Comparison of ENCODE assay signal across 11 mouse cellular contexts in the genomic region with DNA sequence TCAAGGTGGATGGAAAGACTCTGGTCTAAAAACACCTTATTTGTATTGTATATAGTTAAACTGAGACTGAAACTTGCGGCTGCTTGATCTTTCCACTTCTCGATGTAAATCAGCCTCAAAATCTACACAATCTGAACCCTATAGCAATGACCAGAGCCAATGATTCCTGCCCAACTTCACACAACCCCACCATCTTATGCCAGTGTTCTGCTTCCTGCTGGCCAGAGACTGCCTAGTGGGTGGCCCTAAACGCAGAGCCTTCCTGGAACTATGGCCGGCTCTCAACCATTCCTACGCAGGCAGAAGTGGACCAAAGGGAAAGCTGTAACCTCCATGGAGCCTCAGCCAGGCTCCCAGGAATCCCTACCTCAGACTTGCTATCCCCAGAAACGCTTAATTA. TPM values are rescaled to one million over a fixed set of nuclear protein-coding genes. Genes with fewer than 3 reads are reported as not detected.
DNase-seq lines count a peak whose midpoint lies in the region; ATAC-seq and TF ChIP-seq lines count a peak whose summit lies in the region.
"Had no signal": no experiment of that assay in that cellular context is flagged by ENCODE, and none has a peak within 500 bp of the region (broad histone marks: within the 10 kb centered on the region; RNA-seq: fewer than 3 reads in every experiment).

No protein-coding gene starts in this region.

- no peak overlapping the region for H3K4me3 ChIP-seq in hindbrain, embryonic 11.5 days (ENCODE audit: low read depth, low read length)
- no peak overlapping the region for H3K4me3 ChIP-seq in hindbrain, embryonic 16.5 days (ENCODE audit: low read length)
- H3K4me3 ChIP-seq in E14TG2a.4 (replicated peaks; ENCODE audit: low read length) = peak overlapping the region; percentile 85
- H3K4me3 ChIP-seq in embryonic facial prominence, embryonic 13.5 days = no peak overlapping the region
- peak overlapping the region; percentile 53; the same call in 1 of the 2 replicates for H3K4me3 ChIP-seq in midbrain, embryonic 13.5 days (replicated peaks)

- no peak overlapping the region for H3K9ac ChIP-seq in hindbrain, embryonic 11.5 days (ENCODE audit: low read depth, low read length)
- H3K9ac ChIP-seq in hindbrain, embryonic 16.5 days (ENCODE audit: low read depth, low read length) = no peak overlapping the region
- H3K9ac ChIP-seq in embryonic facial prominence, embryonic 13.5 days = no peak overlapping the region
- H3K9ac ChIP-seq in midbrain, embryonic 13.5 days (replicated peaks) = no peak overlapping the region
- H3K9ac ChIP-seq: liver, embryonic 15.5 days had no signal

- no peaks in the 10 kb centered on the region for H3K9me3 ChIP-seq in hindbrain, embryonic 11.5 days (ENCODE audit: control insufficient read depth, low read length)
- no peaks in the 10 kb centered on the region for H3K9me3 ChIP-seq in hindbrain, embryonic 16.5 days (ENCODE audit: control insufficient read depth, low read length)
- peaks cover 6% of the 10 kb centered on the region; the same call in 1 of the 2 replicates for H3K9me3 ChIP-seq in E14TG2a.4 (ENCODE audit: low read length)
- no peaks in the 10 kb centered on the region for H3K9me3 ChIP-seq in embryonic facial prominence, embryonic 13.5 days
- H3K9me3 ChIP-seq in midbrain, embryonic 13.5 days = no peaks in the 10 kb centered on the region
- H3K9me3 ChIP-seq: liver, embryonic 15.5 days had no signal

- H3K36me3 ChIP-seq in hindbrain, embryonic 11.5 days (ENCODE audit: control insufficient read depth, insufficient read depth, low read length) = no peaks in the 10 kb centered on the region
- H3K36me3 ChIP-seq in hindbrain, embryonic 16.5 days (ENCODE audit: control insufficient read depth, insufficient read depth, low read length) = no peaks in the 10 kb centered on the region
- H3K36me3 ChIP-seq in E14TG2a.4 (ENCODE audit: insufficient read depth, low read length) = no peaks in the 10 kb centered on the region
- no peaks in the 10 kb centered on the region for H3K36me3 ChIP-seq in embryonic facial prominence, embryonic 13.5 days
- H3K36me3 ChIP-seq in midbrain, embryonic 13.5 days = no peaks in the 10 kb centered on the region
- H3K36me3 ChIP-seq: liver, embryonic 15.5 days had no signal

- H3K4me1 ChIP-seq in hindbrain, embryonic 11.5 days (replicated peaks; ENCODE audit: control insufficient read depth, insufficient read depth, low read length) = peaks cover 5% of the 10 kb centered on the region
- H3K4me1 ChIP-seq in hindbrain, embryonic 16.5 days (ENCODE audit: control insufficient read depth, insufficient read depth, low read depth, low read length) = peaks cover 9% of the 10 kb centered on the region
- H3K4me1 ChIP-seq in E14TG2a.4 (replicated peaks; ENCODE audit: low read depth, low read length) = peaks cover 51% of the 10 kb centered on the region
- H3K4me1 ChIP-seq in embryonic facial prominence, embryonic 13.5 days = peaks cover 24% of the 10 kb centered on the region
- peaks cover 58% of the 10 kb centered on the region for H3K4me1 ChIP-seq in midbrain, embryonic 13.5 days (replicated peaks)
- H3K4me1 ChIP-seq: liver, embryonic 15.5 days had no signal

- peak overlapping the region; percentile 56; the same call in 1 of the 2 replicates for H3K4me2 ChIP-seq in hindbrain, embryonic 11.5 days (replicated peaks; ENCODE audit: low read depth, low read length)
- H3K4me2 ChIP-seq in hindbrain, embryonic 16.5 days (ENCODE audit: low read length) = no peak overlapping the region; the same call in 1 of the 2 replicates
- 0 out of 2 replicates have a peak overlapping the region, but pooled peaks have one; percentile 93 for H3K4me2 ChIP-seq in embryonic facial prominence, embryonic 13.5 days
- H3K4me2 ChIP-seq in midbrain, embryonic 13.5 days (replicated peaks) = peak overlapping the region; percentile 79; the same call in 1 of the 2 replicates

- H3K27ac ChIP-seq in hindbrain, embryonic 11.5 days (ENCODE audit: low read depth, low read length) = no peak overlapping the region
- no peak overlapping the region for H3K27ac ChIP-seq in hindbrain, embryonic 16.5 days (ENCODE audit: low read depth, low read length)
- no peak overlapping the region for H3K27ac ChIP-seq in embryonic facial prominence, embryonic 13.5 days
- no peak overlapping the region for H3K27ac ChIP-seq in midbrain, embryonic 13.5 days
- H3K27ac ChIP-seq: liver, embryonic 15.5 days; stomach, postnatal 0 days had no signal

- TF ChIP-seq CTCF in E14TG2a.4 (conservative IDR thresholded peaks at IDR 0.05; ENCODE audit: low read length) = no peak

- 10% methylated on average over 6 of the region's 6 CpGs for WGBS in hindbrain, embryonic 11.5 days
- WGBS in hindbrain, embryonic 16.5 days = 12% methylated on average over 6 of the region's 6 CpGs
- 4% methylated on average over 6 of the region's 6 CpGs for WGBS in embryonic facial prominence, embryonic 13.5 days
- WGBS in midbrain, embryonic 13.5 days = 3% methylated on average over 6 of the region's 6 CpGs

- peaks cover 55% of the 10 kb centered on the region for H3K27me3 ChIP-seq in hindbrain, embryonic 11.5 days (ENCODE audit: control insufficient read depth, insufficient read depth, low read length)
- peaks cover 51% of the 10 kb centered on the region for H3K27me3 ChIP-seq in hindbrain, embryonic 16.5 days (replicated peaks; ENCODE audit: control insufficient read depth, insufficient read depth, low read length)
- H3K27me3 ChIP-seq in E14TG2a.4 (ENCODE audit: insufficient read depth, low read length) = peaks cover 87% of the 10 kb centered on the region
- H3K27me3 ChIP-seq in embryonic facial prominence, embryonic 13.5 days = peaks cover 99% of the 10 kb centered on the region
- peaks cover 85% of the 10 kb centered on the region for H3K27me3 ChIP-seq in midbrain, embryonic 13.5 days

- ATAC-seq in hindbrain, embryonic 11.5 days (ENCODE audit: low FRiP score) = no peak; the same call in 1 of the 2 replicates
- no peak for ATAC-seq in hindbrain, embryonic 16.5 days
- no peak for ATAC-seq in embryonic facial prominence, embryonic 13.5 days (ENCODE audit: insufficient number of reproducible peaks, insufficient read depth, low FRiP score, low TSS enrichment, low read depth)
- ATAC-seq in midbrain, embryonic 13.5 days = no peak

- DNase-seq in hindbrain, embryonic 11.5 days (ENCODE audit: low spot score) = no peak
- DNase-seq in urinary bladder, adult 2 months (ENCODE audit: low spot score) = no peak
- DNase-seq in layer of hippocampus, adult 9-11 months = no peak
- DNase-seq: spleen, adult 18-20 months had no signal

RNA-seq across cellular contexts. Expression of a gene that starts 24.0 kb away (rescaled TPM):
- 2.4 and 2.5 TPM in 2 replicates for polyA plus RNA-seq in hindbrain, embryonic 11.5 days (2014; fragmentation: Nextera tagmentation; extraction: Ambion mirVana)
- 5.8 and 6.8 TPM in 2 replicates for polyA plus RNA-seq in hindbrain, embryonic 16.5 days (2015; fragmentation: Nextera tagmentation; extraction: Ambion mirVana)
- 2.4 and 3.9 TPM in 2 replicates for polyA plus RNA-seq in embryonic facial prominence, embryonic 13.5 days (2015; fragmentation: Nextera tagmentation; extraction: Ambion mirVana)
- polyA plus RNA-seq in midbrain, embryonic 13.5 days (2015; fragmentation: Nextera tagmentation; extraction: Ambion mirVana) = 10.9 and 11.7 TPM in 2 replicates
- not detected in 2 replicates for polyA plus RNA-seq in urinary bladder, adult 2 months (2012; rRNA removed)
- polyA plus RNA-seq: kidney, embryonic 16.5 days; liver, embryonic 15.5 days; stomach, postnatal 0 days had no signal

RNA-seq across cellular contexts. Expression of a gene that starts 54.0 kb away (rescaled TPM):
- 3.9 and 4.1 TPM in 2 replicates for polyA plus RNA-seq in hindbrain, embryonic 11.5 days (2014; fragmentation: Nextera tagmentation; extraction: Ambion mirVana)
- 23.8 and 27.5 TPM in 2 replicates for polyA plus RNA-seq in hindbrain, embryonic 16.5 days (2015; fragmentation: Nextera tagmentation; extraction: Ambion mirVana)
- polyA plus RNA-seq in embryonic facial prominence, embryonic 13.5 days (2015; fragmentation: Nextera tagmentation; extraction: Ambion mirVana) = 2.1 and 2.8 TPM in 2 replicates
- 9.5 and 11.3 TPM in 2 replicates for polyA plus RNA-seq in midbrain, embryonic 13.5 days (2015; fragmentation: Nextera tagmentation; extraction: Ambion mirVana)
- 11.9 and 14.2 TPM in 2 replicates for polyA plus RNA-seq in urinary bladder, adult 2 months (2012; rRNA removed)

Comparison
In these comparisons a context has a peak if more than half of its experiments do, and no peak if none do; other contexts are left out.
1. H3K4me3 ChIP-seq: peak in E14TG2a.4 (single experiment) and midbrain, embryonic 13.5 days (single experiment); none in hindbrain, embryonic 11.5 days (single experiment), hindbrain, embryonic 16.5 days (single experiment) and embryonic facial prominence, embryonic 13.5 days (single experiment).